Mouse (Mus musculus): ENCODE results near the gene Pskh1. TPM values are rescaled to one million over a fixed set of nuclear protein-coding genes. Genes with fewer than 3 reads are reported as not detected.
A peak's percentile ranks its signal among the peaks of the same experiment; 100 is the strongest.

Pskh1 gene
- polyA plus RNA-seq, 1 experiment from 2014 or later = 12.8 TPM

DNA sequence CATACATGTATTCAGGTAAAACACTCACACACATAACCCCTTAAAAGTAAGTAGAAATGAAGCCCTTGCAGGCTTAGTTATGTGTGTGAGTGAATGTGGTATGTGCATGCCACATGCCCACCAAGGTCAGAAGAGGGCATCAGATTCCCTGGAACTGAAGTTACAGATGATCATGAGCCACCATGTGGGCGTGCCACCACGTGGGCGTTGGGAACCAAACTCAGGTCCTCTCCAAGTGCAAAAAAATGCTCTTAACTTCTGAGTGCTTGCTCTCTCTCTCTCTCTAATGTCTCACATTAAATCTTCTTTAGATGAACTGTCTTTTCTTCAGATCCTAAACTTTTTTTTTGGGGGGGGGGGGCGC is 38.0 kb downstream of the Pskh1 start, which contains the start of gene Psmb10:
Psmb10 (minus strand) TSS at position 139 of the 364 bp plus-strand sequence.
- ATAC-seq = no peak
- peaks cover 18% of the 10 kb centered on the region for H3K4me1 ChIP-seq
- peak within 1 kb of the TSS; percentile 68 for H3K4me3 ChIP-seq
- peak within 1 kb of the TSS; percentile 82 for H3K27ac ChIP-seq
- H3K27me3 ChIP-seq = no peaks in the 10 kb centered on the region
- H3K36me3 ChIP-seq (ENCODE audit: poor library complexity, severe bottlenecking) = no peaks in the 10 kb centered on the region
- WGBS = 51% methylated on average over 4 of the region's 4 CpGs
- H3K4me2 ChIP-seq = peak within 1 kb of the TSS; percentile 96
- H3K9me3 ChIP-seq (replicated peaks) = no peaks in the 10 kb centered on the region
- peak within 1 kb of the TSS; percentile 83 for H3K9ac ChIP-seq

DNA sequence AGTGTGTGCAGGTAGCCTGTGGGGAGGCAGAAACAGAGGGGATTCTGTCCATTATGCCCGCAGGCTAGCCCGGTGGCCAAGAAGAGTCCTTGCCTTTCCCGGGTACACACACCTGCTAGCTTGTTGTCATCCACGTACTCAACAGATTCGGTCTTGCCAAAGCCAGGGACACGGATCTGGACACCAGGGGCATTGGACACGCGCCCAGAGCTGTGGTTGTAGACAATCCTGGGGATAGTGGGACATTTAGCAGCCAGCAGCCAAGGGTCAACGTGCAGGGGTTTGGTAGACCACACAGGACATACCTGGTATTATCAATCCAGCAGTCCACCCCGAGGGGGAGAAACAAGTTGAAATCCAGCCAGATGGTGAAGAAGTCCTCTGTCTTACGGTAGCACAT is 41.8 kb downstream of the Pskh1 start:
- H3K4me3 ChIP-seq = no peak overlapping the region
- no peak for ATAC-seq
- 94% methylated on average over 11 of the region's 11 CpGs for WGBS
- no peaks in the 10 kb centered on the region for H3K27me3 ChIP-seq
- no peaks in the 10 kb centered on the region for H3K9me3 ChIP-seq (replicated peaks)
- peaks cover 5% of the 10 kb centered on the region for H3K4me1 ChIP-seq
- H3K36me3 ChIP-seq (ENCODE audit: poor library complexity, severe bottlenecking) = peaks cover 10% of the 10 kb centered on the region; the same call in 1 of the 2 replicates
- H3K27ac ChIP-seq = no peak overlapping the region
- no peak overlapping the region for H3K9ac ChIP-seq
- no peak overlapping the region for H3K4me2 ChIP-seq

DNA sequence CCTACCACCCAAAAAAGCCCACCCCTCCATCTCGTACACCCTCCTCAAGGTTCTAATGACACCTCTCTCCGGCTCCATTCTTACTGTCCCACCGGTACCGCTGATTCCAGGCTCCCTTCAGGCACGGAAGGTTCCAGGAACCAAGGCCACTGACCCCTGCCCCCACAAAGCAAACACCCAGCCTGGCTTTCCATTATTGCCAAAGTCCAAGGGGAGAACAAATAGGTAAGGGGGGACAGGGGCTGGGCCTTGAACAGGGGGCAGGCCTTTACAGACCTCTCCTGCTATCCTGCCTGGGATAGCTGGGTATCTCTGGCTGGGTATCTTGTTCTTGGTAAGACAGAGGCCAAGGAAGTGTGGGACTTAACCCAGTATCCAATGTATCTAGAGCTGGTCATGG is 42.3 kb downstream of the Pskh1 start:
- peaks cover 5% of the 10 kb centered on the region for H3K4me1 ChIP-seq
- no peak for ATAC-seq
- H3K4me3 ChIP-seq = no peak overlapping the region
- H3K36me3 ChIP-seq (ENCODE audit: poor library complexity, severe bottlenecking) = peaks cover 14% of the 10 kb centered on the region; the same call in 1 of the 2 replicates
- H3K9ac ChIP-seq = no peak overlapping the region
- WGBS = 93% methylated on average over 5 of the region's 5 CpGs
- no peak overlapping the region for H3K4me2 ChIP-seq
- no peak overlapping the region for H3K27ac ChIP-seq
- no peaks in the 10 kb centered on the region for H3K27me3 ChIP-seq
- no peaks in the 10 kb centered on the region for H3K9me3 ChIP-seq (replicated peaks)

DNA sequence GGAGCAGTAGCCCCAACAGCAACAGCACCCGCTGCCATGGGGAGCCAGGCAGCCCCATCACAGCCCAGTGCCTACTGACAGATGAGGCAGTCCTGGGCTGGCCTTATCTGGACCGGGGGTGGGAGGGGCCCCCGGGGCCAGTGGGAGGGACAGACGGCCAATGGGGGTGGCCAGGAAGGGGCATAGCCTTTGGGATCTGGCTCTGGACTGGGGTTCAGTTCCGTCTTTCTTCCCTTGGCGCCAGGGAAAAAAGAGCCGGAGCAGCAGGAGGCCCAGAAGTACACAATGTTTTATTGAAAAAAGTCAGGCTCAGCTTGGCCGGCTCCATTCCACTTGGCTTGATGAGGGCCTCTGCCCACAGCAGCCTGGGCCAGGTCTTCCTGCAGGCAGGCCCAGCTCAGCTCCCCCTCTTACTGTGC is 43.1 kb downstream of the Pskh1 start, which contains the start of gene Lcat:
Lcat (minus strand) TSS at position 62 of the 419 bp plus-strand sequence.
- no peak within 1 kb of the TSS for H3K9ac ChIP-seq
- 46% methylated on average over 8 of the region's 8 CpGs for WGBS
- no peak for ATAC-seq
- no peaks in the 10 kb centered on the region for H3K27me3 ChIP-seq
- no peak within 1 kb of the TSS for H3K4me3 ChIP-seq
- no peak within 1 kb of the TSS for H3K4me2 ChIP-seq
- no peaks in the 10 kb centered on the region; the same call in 1 of the 2 replicates for H3K4me1 ChIP-seq
- H3K36me3 ChIP-seq (ENCODE audit: poor library complexity, severe bottlenecking) = peaks cover 14% of the 10 kb centered on the region; the same call in 1 of the 2 replicates
- H3K9me3 ChIP-seq (replicated peaks) = no peaks in the 10 kb centered on the region
- H3K27ac ChIP-seq = no peak within 1 kb of the TSS

DNA sequence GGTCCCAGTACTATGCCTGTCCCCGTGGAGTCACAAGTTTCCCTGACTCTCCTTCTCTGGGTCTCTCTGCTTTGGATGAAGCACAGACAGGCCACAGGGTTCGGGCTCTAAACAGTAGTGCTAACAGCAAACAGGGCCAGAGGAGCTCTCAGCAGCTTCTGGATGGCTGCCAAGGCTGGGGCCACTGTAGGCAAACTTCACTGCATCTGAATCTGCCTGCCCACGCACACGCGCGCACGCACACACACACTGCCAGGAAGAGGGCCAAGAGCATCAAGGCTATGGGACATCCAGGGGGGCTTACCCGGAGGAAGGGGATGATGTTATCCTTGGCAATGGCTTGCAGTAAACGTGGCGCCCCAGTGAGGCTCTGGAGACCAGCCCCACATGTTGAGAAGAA is 49.1 kb downstream of the Pskh1 start:
- no peak overlapping the region for H3K4me3 ChIP-seq
- no peak overlapping the region for H3K27ac ChIP-seq
- 45% methylated on average over 10 of the region's 10 CpGs for WGBS
- peaks cover 14% of the 10 kb centered on the region; the same call in 1 of the 2 replicates for H3K36me3 ChIP-seq (ENCODE audit: poor library complexity, severe bottlenecking)
- 0 out of 2 replicates have a peak, but pooled peaks have one; percentile 30 for ATAC-seq
- no peaks in the 10 kb centered on the region for H3K27me3 ChIP-seq
- no peaks in the 10 kb centered on the region for H3K9me3 ChIP-seq (replicated peaks)
- H3K9ac ChIP-seq = no peak overlapping the region
- H3K4me1 ChIP-seq = peaks cover 10% of the 10 kb centered on the region; the same call in 1 of the 2 replicates
- H3K4me2 ChIP-seq = no peak overlapping the region

DNA sequence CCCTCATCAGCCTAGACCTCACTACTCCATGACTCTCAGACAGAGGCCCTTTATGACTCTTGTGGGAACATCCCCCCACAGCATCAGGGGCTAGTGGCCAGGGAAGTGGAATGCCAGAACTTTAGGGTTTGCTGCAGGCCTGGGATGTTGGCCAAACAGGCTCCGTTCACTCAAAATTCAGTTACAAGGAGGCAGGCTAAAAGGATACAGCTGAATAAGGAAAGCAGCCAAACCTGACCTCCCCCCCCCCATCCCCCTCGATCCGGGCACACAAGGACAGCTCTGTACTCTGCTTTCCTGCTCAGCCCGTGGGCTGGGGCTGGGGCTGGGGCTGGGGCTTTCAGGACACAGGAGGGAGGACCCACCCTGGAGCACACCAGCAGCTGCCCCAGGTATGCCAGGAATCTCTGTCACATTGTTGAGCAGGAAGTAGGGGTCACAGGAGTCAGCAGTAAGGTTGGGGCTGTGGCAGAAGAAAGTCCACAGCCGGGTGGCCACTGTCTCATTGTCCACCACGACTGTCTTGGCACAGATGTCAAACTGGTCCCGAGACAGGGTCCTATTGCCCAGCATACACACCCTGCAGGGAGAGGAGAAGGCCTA is 50.9 kb downstream of the Pskh1 start:
- Histone ChIP-seq H3K27ac (no peak overlapping the region; the same call in 1 of the 2 replicates), H3K4me2 (no peak overlapping the region), H3K9me3 (replicated peaks) (no peaks in the 10 kb centered on the region), H3K27me3 (no peaks in the 10 kb centered on the region), H3K4me3 (no peak overlapping the region), H3K4me1 (peaks cover 10% of the 10 kb centered on the region; the same call in 1 of the 2 replicates), H3K36me3 (ENCODE audit: poor library complexity, severe bottlenecking) (peaks cover 4% of the 10 kb centered on the region; the same call in 1 of the 2 replicates), H3K9ac (no peak overlapping the region)
- 57% methylated on average over 7 of the region's 7 CpGs for WGBS
- peak; percentile 81; the same call in 1 of the 2 replicates for ATAC-seq

- H3K9me3 ChIP-seq (replicated peaks) = no peaks in the 10 kb centered on the region
- WGBS = 91% methylated on average over 4 of the region's 4 CpGs
- H3K4me2 ChIP-seq = no peak overlapping the region
- ATAC-seq = no peak
- no peaks in the 10 kb centered on the region for H3K36me3 ChIP-seq (ENCODE audit: poor library complexity, severe bottlenecking)
- H3K27ac ChIP-seq = no peak overlapping the region
- H3K27me3 ChIP-seq = no peaks in the 10 kb centered on the region
- H3K4me1 ChIP-seq = no peaks in the 10 kb centered on the region
- H3K9ac ChIP-seq = no peak overlapping the region
- H3K4me3 ChIP-seq = no peak overlapping the region
Measured at GRCm38 (mm10) chr8:105956556-105956955, 56.3 kb downstream of the Pskh1 start.

DNA sequence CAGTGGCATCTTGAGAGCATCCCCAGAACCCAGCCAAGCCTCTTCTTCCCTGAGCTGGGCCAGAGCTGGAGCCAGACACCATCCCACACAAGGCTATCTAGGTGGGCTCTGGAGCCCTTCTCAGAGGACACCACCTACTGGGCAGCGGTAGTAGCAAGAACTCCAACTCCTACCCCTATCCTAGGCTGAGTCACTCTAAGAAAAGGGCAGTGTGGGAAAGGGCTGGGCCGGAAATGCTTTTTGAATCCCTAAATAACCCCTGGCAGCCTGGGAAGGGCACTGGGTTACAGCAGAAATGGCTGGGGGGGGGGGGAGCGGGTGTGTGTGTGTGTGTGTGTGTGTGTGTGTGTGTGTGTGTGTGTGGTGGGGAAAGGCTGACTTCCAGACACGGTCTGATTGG is 57.6 kb downstream of the Pskh1 start:
- H3K36me3 ChIP-seq (ENCODE audit: poor library complexity, severe bottlenecking) = no peaks in the 10 kb centered on the region
- H3K4me2 ChIP-seq = no peak overlapping the region
- 77% methylated on average over 2 of the region's 4 CpGs for WGBS
- H3K4me3 ChIP-seq = no peak overlapping the region
- H3K27me3 ChIP-seq = no peaks in the 10 kb centered on the region
- H3K27ac ChIP-seq = no peak overlapping the region
- no peaks in the 10 kb centered on the region for H3K4me1 ChIP-seq
- H3K9me3 ChIP-seq (replicated peaks) = no peaks in the 10 kb centered on the region
- ATAC-seq = no peak
- no peak overlapping the region for H3K9ac ChIP-seq

DNA sequence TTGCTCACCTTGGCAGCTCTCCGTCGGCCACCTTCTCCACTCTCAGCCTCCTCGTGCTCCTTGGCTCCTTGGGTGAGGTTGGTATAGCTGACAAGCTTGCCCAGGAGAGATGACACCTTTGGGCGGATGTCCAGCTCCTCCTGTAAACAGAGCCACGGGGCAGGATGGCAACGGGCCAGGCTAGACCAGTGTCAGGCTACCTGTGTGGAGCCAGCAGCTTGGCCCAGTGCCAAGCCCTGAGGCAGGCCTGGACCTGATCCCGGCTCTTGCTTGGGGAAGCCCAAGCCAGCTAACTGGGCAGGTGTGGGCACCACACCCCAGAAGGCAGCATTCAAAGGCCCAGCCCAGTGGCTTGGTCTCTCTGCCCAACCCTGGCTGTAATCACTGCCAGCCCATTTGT is 59.1 kb downstream of the Pskh1 start:
- no peak overlapping the region for H3K4me3 ChIP-seq
- no peak overlapping the region for H3K27ac ChIP-seq
- no peaks in the 10 kb centered on the region for H3K36me3 ChIP-seq (ENCODE audit: poor library complexity, severe bottlenecking)
- H3K9me3 ChIP-seq (replicated peaks) = no peaks in the 10 kb centered on the region
- WGBS = 79% methylated on average over 7 of the region's 7 CpGs
- no peaks in the 10 kb centered on the region for H3K4me1 ChIP-seq
- peaks cover 10% of the 10 kb centered on the region for H3K27me3 ChIP-seq
- no peak overlapping the region for H3K9ac ChIP-seq
- H3K4me2 ChIP-seq = no peak overlapping the region
- ATAC-seq = no peak

- H3K4me3 ChIP-seq = no peak overlapping the region
- peaks cover 11% of the 10 kb centered on the region; the same call in 1 of the 2 replicates for H3K4me1 ChIP-seq
- ATAC-seq = no peak
- H3K36me3 ChIP-seq (ENCODE audit: poor library complexity, severe bottlenecking) = no peaks in the 10 kb centered on the region
- H3K4me2 ChIP-seq = no peak overlapping the region
- H3K9me3 ChIP-seq (replicated peaks) = no peaks in the 10 kb centered on the region
- 82% methylated on average over 14 of the region's 14 CpGs for WGBS
- peaks cover 28% of the 10 kb centered on the region for H3K27me3 ChIP-seq
- H3K27ac ChIP-seq = no peak overlapping the region
- no peak overlapping the region for H3K9ac ChIP-seq
Measured at GRCm38 (mm10) chr8:105961101-105961500, 60.9 kb downstream of the Pskh1 start.

GRCm38 (mm10) chr8:105961536-105961935 is 61.3 kb downstream of the Pskh1 start:
- 87% methylated on average over 10 of the region's 10 CpGs for WGBS
- Histone ChIP-seq H3K9me3 (replicated peaks) (no peaks in the 10 kb centered on the region), H3K4me1 (peaks cover 12% of the 10 kb centered on the region; the same call in 1 of the 2 replicates), H3K27me3 (peaks cover 32% of the 10 kb centered on the region), H3K4me2 (no peak overlapping the region), H3K27ac (no peak overlapping the region), H3K9ac (no peak overlapping the region), H3K4me3 (no peak overlapping the region), H3K36me3 (ENCODE audit: poor library complexity, severe bottlenecking) (no peaks in the 10 kb centered on the region)
- no peak for ATAC-seq

DNA sequence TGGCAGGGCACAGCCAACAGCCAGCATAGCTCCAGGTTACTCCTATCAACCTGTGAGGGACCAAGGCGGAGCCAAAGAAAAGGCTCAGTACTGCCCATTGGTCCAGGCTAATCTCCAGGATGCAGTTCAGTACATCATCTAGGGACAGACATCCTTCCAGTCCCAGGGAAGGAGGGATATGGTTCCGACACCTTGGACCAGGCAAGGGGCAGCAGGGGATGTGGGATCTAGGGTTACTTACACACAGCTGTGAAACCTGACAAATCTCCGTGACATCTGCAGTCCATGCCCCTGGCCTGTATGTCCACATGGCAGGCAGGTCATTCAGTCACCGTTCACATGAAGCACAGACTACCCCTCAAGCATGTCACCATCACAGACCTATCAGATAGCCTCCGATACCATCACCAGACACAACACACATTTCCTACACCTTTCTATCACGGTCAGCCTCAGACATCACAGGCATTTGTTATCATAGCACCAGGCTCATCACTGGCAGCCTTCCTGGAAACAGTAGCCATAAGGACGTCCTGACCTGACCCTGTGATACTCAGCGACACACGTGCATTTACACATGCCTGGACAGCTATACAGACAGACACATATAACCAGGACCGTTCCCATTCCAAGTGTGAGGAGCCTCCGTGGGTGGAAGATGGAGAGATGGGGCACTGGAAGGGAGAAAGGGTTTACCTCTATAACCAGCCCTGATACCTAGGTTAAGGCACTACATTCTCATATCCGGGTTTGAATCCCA is 64.4 kb downstream of the Pskh1 start:
- Histone ChIP-seq H3K4me3 (peak overlapping the region; percentile 59), H3K4me1 (peaks cover 12% of the 10 kb centered on the region; the same call in 1 of the 2 replicates), H3K4me2 (peak overlapping the region; percentile 78), H3K9me3 (replicated peaks) (no peaks in the 10 kb centered on the region), H3K27me3 (peaks cover 46% of the 10 kb centered on the region), H3K36me3 (ENCODE audit: poor library complexity, severe bottlenecking) (no peaks in the 10 kb centered on the region), H3K9ac (0 out of 2 replicates have a peak overlapping the region, but pooled peaks have one; percentile 68), H3K27ac (no peak overlapping the region)
- 79% methylated on average over 12 of the region's 12 CpGs for WGBS
- ATAC-seq = no peak
